Mouse (Mus musculus) right cerebral cortex, postnatal 25 days (tissue): ENCODE data around the gene Il2ra.
A peak's percentile ranks its signal among the peaks of the same experiment; 100 is the strongest.
"Not testable (repeated sequence)": the region's sequence is repeated elsewhere in the genome, so short reads cannot be mapped to it uniquely, and the experiment has no call there.

Experiments used
- DNase-seq: peaks from one replicate; pipeline ENCODE4 v3.0.0; 2022

The Il2ra gene

GRCm38 (mm10) chr2:11642451-11642941 is at the start of gene Il2ra:
Gene Il2ra (plus strand): TSS chr2:11642807.
- no peak for DNase-seq

- no peak for DNase-seq
These were observed 45.9 kb upstream of the Il2ra start for GRCm38 (mm10) chr2:11596690-11597089.

- no peak for DNase-seq
These were observed 44.7 kb upstream of the Il2ra start for GRCm38 (mm10) chr2:11597906-11598305.

- no peak for DNase-seq
These were observed 40.8 kb upstream of the Il2ra start for GRCm38 (mm10) chr2:11601795-11602194.

- peak; percentile 95 for DNase-seq
These were observed 39.8 kb upstream of the Il2ra start for GRCm38 (mm10) chr2:11602506-11603489.

- DNase-seq, result no peak
These were observed 38.6 kb upstream of the Il2ra start, which contains the start of gene Rbm17 for GRCm38 (mm10) chr2:11604053-11604452. Gene Rbm17 (minus strand): TSS chr2:11604153.

- no peak for DNase-seq
These were observed 37.7 kb upstream of the Il2ra start for GRCm38 (mm10) chr2:11604911-11605310.

- DNase-seq, result not testable (repeated sequence)
These were observed 35.9 kb upstream of the Il2ra start for GRCm38 (mm10) chr2:11606718-11607117.

- DNase-seq, result not testable (repeated sequence)
These were observed 29.7 kb upstream of the Il2ra start for GRCm38 (mm10) chr2:11612939-11613338.

GRCm38 (mm10) chr2:11616846-11617245 is 25.8 kb upstream of the Il2ra start:
- DNase-seq, result no peak

- DNase-seq, result no peak
These were observed 23.0 kb upstream of the Il2ra start for GRCm38 (mm10) chr2:11619598-11619997.

GRCm38 (mm10) chr2:11623173-11623572 is 19.4 kb upstream of the Il2ra start:
- DNase-seq, result no peak

GRCm38 (mm10) chr2:11623726-11624125 is 18.9 kb upstream of the Il2ra start:
- no peak for DNase-seq

GRCm38 (mm10) chr2:11625890-11626289 is 16.7 kb upstream of the Il2ra start, which contains the start of gene Gm17490:
Gene Gm17490 (minus strand): TSS chr2:11626264.
- no peak for DNase-seq

- DNase-seq, result no peak
These were observed 7.6 kb upstream of the Il2ra start for GRCm38 (mm10) chr2:11635035-11635434.

GRCm38 (mm10) chr2:11635471-11636137 is 7.0 kb upstream of the Il2ra start:
- DNase-seq, result no peak

GRCm38 (mm10) chr2:11636138-11636480 is 6.5 kb upstream of the Il2ra start:
- no peak for DNase-seq

- DNase-seq, result no peak
These were observed 5.5 kb upstream of the Il2ra start for GRCm38 (mm10) chr2:11637115-11637514.

GRCm38 (mm10) chr2:11644057-11644456 is 1.4 kb downstream of the Il2ra start:
- DNase-seq, result no peak

GRCm38 (mm10) chr2:11645297-11645696 is 2.7 kb downstream of the Il2ra start:
- no peak for DNase-seq

- no peak for DNase-seq
These were observed 8.9 kb downstream of the Il2ra start for GRCm38 (mm10) chr2:11651476-11651875.

- no peak for DNase-seq
These were observed 9.6 kb downstream of the Il2ra start for GRCm38 (mm10) chr2:11652196-11652595.

- no peak for DNase-seq
These were observed 10.2 kb downstream of the Il2ra start for GRCm38 (mm10) chr2:11652780-11653179.

GRCm38 (mm10) chr2:11653330-11653729 is 10.7 kb downstream of the Il2ra start:
- no peak for DNase-seq
